Mouse (Mus musculus) MN1 (cell line): ENCODE data around the gene Nsf.

Experiments used
- DNase-seq: peaks from one replicate; pipeline ENCODE4 v3.0.0-alpha.2; 2016; ENCODE audit warnings: low spot score

Nsf gene

GRCm38 (mm10) chr11:103838955-103839354 is 114.9 kb downstream of the Nsf start:
- DNase-seq: no peak

- DNase-seq: no peak
Measured at GRCm38 (mm10) chr11:103832331-103832730, 121.5 kb downstream of the Nsf start.

DNA sequence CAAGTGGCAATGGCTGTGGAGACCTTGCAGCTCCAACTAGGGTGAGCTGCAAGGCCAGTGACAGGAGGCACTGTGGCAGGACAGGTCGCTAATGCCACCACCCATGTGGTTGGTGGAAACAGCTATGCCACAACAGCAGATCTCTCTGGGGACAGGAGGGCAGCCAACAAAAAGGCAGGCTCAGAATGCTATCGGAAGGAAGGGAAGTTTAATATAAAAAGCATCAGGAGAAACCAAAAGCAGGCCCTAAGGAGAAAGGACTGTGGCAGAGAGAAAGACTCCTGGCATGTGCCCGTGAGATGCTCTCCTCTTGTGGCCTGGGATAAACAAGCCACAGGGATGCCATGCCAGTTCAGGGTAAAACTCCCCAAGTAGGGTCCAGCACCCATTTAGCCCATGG is 122.1 kb downstream of the Nsf start:
- no peak for DNase-seq

DNA sequence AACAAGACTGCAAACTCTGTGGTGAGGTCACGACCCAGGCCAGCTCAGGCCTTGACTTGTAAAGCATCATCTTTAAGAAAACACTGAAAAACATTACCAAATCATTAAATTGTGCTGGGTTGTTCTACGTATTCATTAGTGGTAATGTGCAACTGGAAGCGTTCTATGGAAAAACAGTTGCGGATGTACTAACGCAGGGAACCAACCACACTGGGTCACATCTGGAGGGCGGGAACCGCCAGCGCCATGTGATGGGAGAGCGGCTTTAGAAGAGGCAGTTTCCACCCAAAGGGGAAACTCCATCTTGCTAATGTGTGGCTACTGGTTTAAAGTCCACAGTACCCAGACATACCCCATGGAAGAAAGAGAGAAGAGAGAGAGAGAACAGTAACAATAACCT is 123.4 kb downstream of the Nsf start:
- no peak for DNase-seq

DNA sequence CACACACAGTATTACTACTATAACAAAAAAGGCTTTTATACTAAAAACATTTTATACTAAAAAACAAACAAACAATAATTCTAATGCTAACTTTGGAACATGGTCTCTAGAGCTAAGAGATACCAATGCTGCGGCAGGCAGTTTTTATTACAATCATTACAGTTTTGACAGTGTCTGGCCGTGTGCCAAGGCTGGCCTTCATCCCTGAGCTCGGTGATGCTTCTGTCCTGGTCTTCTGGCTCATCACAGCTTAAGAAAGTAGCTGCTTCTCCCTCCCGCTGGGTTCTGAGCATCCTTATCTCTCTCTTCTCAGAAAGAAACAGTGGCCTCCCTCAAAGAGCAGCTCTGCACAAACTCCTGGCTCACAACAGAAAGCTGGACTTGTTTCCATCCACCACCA is 123.9 kb downstream of the Nsf start:
- DNase-seq: no peak

DNA sequence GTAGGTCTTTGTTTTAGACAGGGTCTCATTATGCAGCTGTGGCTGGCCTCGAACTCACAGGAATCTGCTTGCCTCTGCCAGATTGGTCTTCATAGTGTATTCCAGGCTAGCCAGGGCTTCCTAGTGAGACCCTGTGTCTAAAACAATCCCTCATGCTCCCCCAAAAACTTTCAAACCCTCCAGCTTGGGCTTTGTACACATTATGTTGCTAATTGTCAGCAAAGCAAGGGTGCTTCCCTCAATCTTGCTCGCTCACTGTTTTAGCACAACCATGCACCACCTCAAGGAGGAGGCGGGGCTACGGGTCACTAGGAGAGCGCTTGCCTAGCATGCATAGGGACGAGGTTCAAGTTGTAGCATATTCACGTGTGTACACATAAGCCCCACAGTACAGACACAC is 125.0 kb downstream of the Nsf start:
- no peak for DNase-seq

DNA sequence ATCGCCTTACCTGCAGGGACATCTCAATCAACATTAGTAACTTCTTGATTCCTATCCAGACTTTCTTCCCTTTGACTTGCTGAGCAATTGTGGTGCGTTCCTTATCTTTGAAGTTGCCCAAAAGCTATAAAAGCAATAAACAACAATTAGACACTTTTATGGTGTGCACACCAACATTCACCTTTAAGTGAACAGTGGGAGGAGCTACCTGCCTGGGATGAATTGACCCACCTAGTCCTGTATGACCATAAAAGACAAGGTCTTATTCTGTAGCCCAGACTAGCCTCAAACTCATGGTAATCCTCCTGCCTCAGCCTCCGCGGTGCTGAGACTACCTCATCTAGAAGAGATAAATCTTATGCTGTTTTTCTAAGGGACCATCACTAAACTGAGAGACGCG is 126.7 kb downstream of the Nsf start:
- DNase-seq: no peak

- DNase-seq: no peak
Measured at GRCm38 (mm10) chr11:103816719-103817118, 137.1 kb downstream of the Nsf start.

- peak; percentile 48 for DNase-seq
Measured at GRCm38 (mm10) chr11:103815986-103816385, 137.9 kb downstream of the Nsf start.

GRCm38 (mm10) chr11:103814808-103815207 is 139.0 kb downstream of the Nsf start:
- no peak for DNase-seq

- no peak for DNase-seq
Measured at GRCm38 (mm10) chr11:103811246-103811645, 142.6 kb downstream of the Nsf start.

DNA sequence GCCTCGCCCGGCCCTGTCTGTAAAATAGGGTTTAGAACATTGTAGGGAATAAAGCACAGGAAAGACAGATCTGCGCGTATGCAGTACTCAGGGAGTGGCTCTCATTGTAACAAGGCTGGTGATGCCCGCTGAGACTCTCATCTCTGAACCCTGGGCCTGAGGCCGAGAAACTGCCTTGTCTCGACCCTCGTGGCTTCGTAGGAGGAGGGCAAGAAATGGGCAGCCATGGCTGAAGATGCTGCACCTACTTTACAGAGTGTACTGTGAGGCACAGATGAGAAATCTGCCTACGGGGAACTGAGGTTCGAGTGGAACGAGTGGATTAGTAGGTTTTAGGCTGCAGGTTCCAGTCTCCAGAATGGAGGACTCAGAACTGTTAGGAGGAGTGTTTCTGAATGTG is 143.2 kb downstream of the Nsf start:
- DNase-seq: no peak

- DNase-seq: peak; percentile 58
Measured at GRCm38 (mm10) chr11:103809611-103810598, 144.0 kb downstream of the Nsf start.

GRCm38 (mm10) chr11:103808771-103809610 is 144.9 kb downstream of the Nsf start:
- DNase-seq: peak; percentile 56

DNA sequence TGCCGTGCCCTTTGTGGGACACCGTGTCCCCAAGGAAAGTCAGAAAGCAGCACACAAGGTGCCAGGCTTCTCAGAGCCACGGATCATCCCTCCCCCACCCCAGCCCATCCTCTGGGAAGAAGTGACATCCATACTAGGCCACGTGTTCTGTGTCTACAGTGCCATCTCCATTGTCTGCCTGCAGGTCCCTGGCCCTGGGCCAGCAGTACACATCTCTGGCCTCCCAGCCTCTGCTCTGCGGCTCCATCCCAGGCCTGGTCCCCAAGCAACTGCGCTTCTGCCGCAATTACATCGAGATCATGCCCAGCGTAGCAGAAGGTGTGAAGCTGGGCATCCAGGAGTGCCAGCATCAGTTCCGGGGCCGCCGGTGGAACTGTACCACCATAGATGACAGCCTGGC is 145.9 kb downstream of the Nsf start:
- peak; percentile 87 for DNase-seq

- DNase-seq: no peak
Measured at GRCm38 (mm10) chr11:103804804-103805203, 149.1 kb downstream of the Nsf start.

- DNase-seq: no peak
Measured at GRCm38 (mm10) chr11:103804126-103804525, 149.7 kb downstream of the Nsf start.

DNA sequence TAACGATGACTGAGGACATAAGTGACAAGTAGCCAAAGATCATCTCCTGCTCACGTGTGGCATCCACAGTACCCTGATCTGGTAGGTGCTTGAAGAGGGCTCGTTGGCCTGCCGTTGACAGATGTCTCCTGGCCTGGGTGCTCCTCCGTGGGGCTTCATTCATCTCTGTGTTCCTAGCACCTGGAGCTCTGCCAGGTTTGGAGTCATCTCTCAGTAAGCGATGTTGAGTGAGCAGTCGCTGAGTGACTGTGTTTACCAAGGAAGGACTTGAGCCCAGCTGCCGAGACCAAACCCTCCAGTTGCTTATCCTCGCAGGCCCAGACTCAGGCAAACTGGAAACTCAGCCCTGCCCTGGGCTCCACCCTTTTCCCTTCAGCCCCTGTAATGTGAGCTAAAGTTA is 152.7 kb downstream of the Nsf start:
- DNase-seq: peak; percentile 28

- peak; percentile 75 for DNase-seq
Measured at GRCm38 (mm10) chr11:103789951-103790350, 163.9 kb downstream of the Nsf start.

DNA sequence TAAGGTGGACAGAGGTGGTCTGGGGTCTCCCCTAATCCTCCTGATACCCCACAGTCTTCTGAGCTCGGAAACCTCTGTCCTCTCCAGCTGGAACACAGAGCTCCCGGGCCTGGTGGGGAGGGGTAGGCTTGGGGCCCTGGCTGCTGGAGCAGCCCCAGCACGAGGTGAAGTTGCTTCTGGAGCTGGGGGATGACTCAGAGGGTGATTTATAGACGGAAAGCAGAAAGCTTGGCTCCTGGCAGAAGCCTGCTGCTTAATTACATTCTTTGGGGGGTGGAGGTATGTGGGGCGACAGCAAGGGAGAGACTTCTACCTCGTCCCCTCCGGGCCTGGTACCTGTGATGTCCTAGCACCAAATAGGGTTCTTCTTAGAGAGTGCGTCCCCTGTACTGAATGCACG is 173.7 kb downstream of the Nsf start:
- DNase-seq: peak; percentile 65

- no peak for DNase-seq
Measured at GRCm38 (mm10) chr11:103774228-103774530, 179.7 kb downstream of the Nsf start.

DNA sequence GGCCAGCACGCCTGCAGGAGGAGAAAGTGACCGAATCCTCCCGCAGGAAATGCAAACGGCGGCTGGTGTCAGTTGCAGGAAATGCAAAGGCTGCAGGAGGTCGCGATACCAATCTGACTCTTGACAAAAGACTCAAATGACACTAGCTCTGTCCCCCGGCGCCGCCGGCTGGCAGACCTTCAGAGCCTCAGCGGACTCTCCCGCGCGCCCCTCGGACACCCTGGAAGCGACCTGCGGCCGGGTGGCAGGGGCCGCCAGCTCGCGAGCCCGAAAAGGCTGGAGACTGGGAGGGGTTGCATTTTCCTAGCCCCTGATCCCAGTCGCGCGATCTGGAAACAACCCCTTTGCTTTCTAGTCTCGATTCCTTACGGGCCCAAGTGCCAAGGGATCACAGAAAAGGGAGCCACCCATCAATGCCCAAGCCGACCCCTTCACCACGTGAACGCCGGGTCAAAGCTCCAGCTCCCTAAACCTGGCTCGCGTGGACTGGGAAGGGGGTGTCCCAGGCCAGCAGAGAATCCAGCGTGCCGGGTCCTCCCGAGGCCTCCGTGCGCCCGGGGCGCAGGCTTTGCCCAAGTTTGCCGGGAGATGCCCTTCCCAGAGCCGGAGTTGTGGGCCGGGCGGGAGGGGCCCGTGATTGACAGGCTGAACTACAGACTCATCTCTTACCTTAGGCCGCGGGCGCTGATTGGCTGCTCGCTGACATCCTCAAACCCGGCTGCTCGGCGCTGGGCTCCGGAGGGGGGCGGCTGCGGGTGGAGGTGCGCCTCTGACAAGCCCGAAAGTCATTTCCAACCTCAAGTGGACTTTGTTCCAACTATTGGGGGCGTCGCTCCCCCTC is 180.2 kb downstream of the Nsf start, which contains the start of gene Wnt3:
Wnt3 (plus strand) TSS at position 764 of the 841 bp plus-strand sequence.
- DNase-seq: no peak
